ENCODE assay signal across 9 mouse cellular contexts in genomic region chr15:95836646-95837434, GRCm38 (mm10). TPM values are rescaled to one million over a fixed set of nuclear protein-coding genes. Genes with fewer than 3 reads are reported as not detected.
A peak's percentile ranks its signal among the peaks of the same experiment; 100 is the strongest.
DNase-seq lines count a peak whose midpoint lies in the region; ATAC-seq and TF ChIP-seq lines count a peak whose summit lies in the region.
"Had no signal": no experiment of that assay in that cellular context is flagged by ENCODE, and none has a peak within 500 bp of the region (broad histone marks: within the 10 kb centered on the region; RNA-seq: fewer than 3 reads in every experiment).

No protein-coding gene starts in this region.

- no peaks in the 10 kb centered on the region for H3K36me3 ChIP-seq in heart, embryonic 11.5 days (ENCODE audit: control insufficient read depth, insufficient read depth, low read length)
- H3K36me3 ChIP-seq in liver, embryonic 11.5 days (ENCODE audit: control insufficient read depth, insufficient read depth, low read length) = no peaks in the 10 kb centered on the region
- no peaks in the 10 kb centered on the region; the same call in 1 of the 2 replicates for H3K36me3 ChIP-seq in liver, postnatal 0 days (replicated peaks; ENCODE audit: insufficient read depth, low read length)
- H3K36me3 ChIP-seq in heart, embryonic 16.5 days (ENCODE audit: control insufficient read depth, insufficient read depth) = no peaks in the 10 kb centered on the region
- H3K36me3 ChIP-seq in forebrain, postnatal 0 days (ENCODE audit: insufficient read depth) = no peaks in the 10 kb centered on the region

- no peak overlapping the region for H3K4me3 ChIP-seq in heart, embryonic 11.5 days (ENCODE audit: low read depth, low read length)
- no peak overlapping the region for H3K4me3 ChIP-seq in liver, embryonic 11.5 days (ENCODE audit: low read depth, low read length)
- H3K4me3 ChIP-seq in liver, postnatal 0 days (ENCODE audit: low read depth, low read length) = no peak overlapping the region
- no peak overlapping the region for H3K4me3 ChIP-seq in heart, embryonic 16.5 days (ENCODE audit: low read length)
- no peak overlapping the region for H3K4me3 ChIP-seq in forebrain, postnatal 0 days (ENCODE audit: low read depth, low read length)

- WGBS in heart, embryonic 11.5 days (ENCODE audit: insufficient replicate concordance) = 44% methylated on average over 13 of the region's 13 CpGs
- 41% methylated on average over 13 of the region's 13 CpGs for WGBS in liver, embryonic 11.5 days
- 47% methylated on average over 13 of the region's 13 CpGs for WGBS in liver, postnatal 0 days (ENCODE audit: insufficient replicate concordance)
- WGBS in heart, embryonic 16.5 days = 28% methylated on average over 13 of the region's 13 CpGs
- 51% methylated on average over 13 of the region's 13 CpGs for WGBS in forebrain, postnatal 0 days

- H3K27me3 ChIP-seq in heart, embryonic 11.5 days (ENCODE audit: control insufficient read depth, insufficient read depth, low read length) = no peaks in the 10 kb centered on the region
- no peaks in the 10 kb centered on the region for H3K27me3 ChIP-seq in liver, embryonic 11.5 days (replicated peaks; ENCODE audit: control insufficient read depth, insufficient read depth, low read length)
- H3K27me3 ChIP-seq in liver, postnatal 0 days (ENCODE audit: insufficient read depth, low read length) = no peaks in the 10 kb centered on the region
- no peaks in the 10 kb centered on the region for H3K27me3 ChIP-seq in heart, embryonic 16.5 days (ENCODE audit: control insufficient read depth, insufficient read depth, low read length)
- H3K27me3 ChIP-seq in forebrain, postnatal 0 days (ENCODE audit: insufficient read depth, low read length) = no peaks in the 10 kb centered on the region

- H3K4me1 ChIP-seq in heart, embryonic 11.5 days (ENCODE audit: control insufficient read depth, insufficient read depth, low read length) = peaks cover 42% of the 10 kb centered on the region
- H3K4me1 ChIP-seq in liver, embryonic 11.5 days (replicated peaks; ENCODE audit: control insufficient read depth, insufficient read depth, low read length) = peaks cover 36% of the 10 kb centered on the region
- peaks cover 19% of the 10 kb centered on the region for H3K4me1 ChIP-seq in liver, postnatal 0 days (ENCODE audit: insufficient read depth)
- peaks cover 33% of the 10 kb centered on the region for H3K4me1 ChIP-seq in heart, embryonic 16.5 days (ENCODE audit: control insufficient read depth, insufficient read depth, low read length)
- H3K4me1 ChIP-seq in forebrain, postnatal 0 days (ENCODE audit: insufficient read depth) = no peaks in the 10 kb centered on the region

- no peak for TF ChIP-seq EP300 in liver, postnatal 0 days (IDR thresholded peaks at IDR 0.05; ENCODE audit: low read depth)

- no peak for TF ChIP-seq CTCF in liver, postnatal 0 days (IDR thresholded peaks at IDR 0.05; ENCODE audit: low read depth)
- no peak for TF ChIP-seq CTCF in forebrain, postnatal 0 days (IDR thresholded peaks at IDR 0.05; ENCODE audit: low read depth)

- no peaks in the 10 kb centered on the region for H3K9me3 ChIP-seq in heart, embryonic 11.5 days (replicated peaks; ENCODE audit: control insufficient read depth, low read length)
- no peaks in the 10 kb centered on the region for H3K9me3 ChIP-seq in liver, embryonic 11.5 days (ENCODE audit: control insufficient read depth, low read length)
- H3K9me3 ChIP-seq in liver, postnatal 0 days (ENCODE audit: low read length) = no peaks in the 10 kb centered on the region
- H3K9me3 ChIP-seq in heart, embryonic 16.5 days (replicated peaks; ENCODE audit: control insufficient read depth, low read length) = no peaks in the 10 kb centered on the region
- no peaks in the 10 kb centered on the region for H3K9me3 ChIP-seq in forebrain, postnatal 0 days (ENCODE audit: low read length)

- peak overlapping the region; percentile 47 for H3K4me2 ChIP-seq in heart, embryonic 11.5 days
- no peak overlapping the region for H3K4me2 ChIP-seq in liver, embryonic 11.5 days
- H3K4me2 ChIP-seq in liver, postnatal 0 days (ENCODE audit: low read depth, low read length) = no peak overlapping the region
- peak overlapping the region; percentile 30 for H3K4me2 ChIP-seq in heart, embryonic 16.5 days (ENCODE audit: low read depth, low read length)
- H3K4me2 ChIP-seq in forebrain, postnatal 0 days (ENCODE audit: low read depth) = no peak overlapping the region

- H3K9ac ChIP-seq in heart, embryonic 11.5 days (ENCODE audit: low read depth, low read length) = peak overlapping the region; percentile 49; the same call in 1 of the 2 replicates
- 0 out of 2 replicates have a peak overlapping the region, but pooled peaks have one; percentile 18 for H3K9ac ChIP-seq in liver, embryonic 11.5 days (ENCODE audit: low read depth, low read length)
- H3K9ac ChIP-seq in liver, postnatal 0 days (replicated peaks) = no peak overlapping the region
- H3K9ac ChIP-seq in heart, embryonic 16.5 days (ENCODE audit: low read length) = no peak overlapping the region
- no peak overlapping the region for H3K9ac ChIP-seq in forebrain, postnatal 0 days

- H3K27ac ChIP-seq in heart, embryonic 11.5 days (ENCODE audit: low read depth, low read length) = peak overlapping the region; percentile 81
- no peak overlapping the region; the same call in 1 of the 2 replicates for H3K27ac ChIP-seq in liver, embryonic 11.5 days (ENCODE audit: low read depth, low read length)
- H3K27ac ChIP-seq in liver, postnatal 0 days (ENCODE audit: low read depth) = no peak overlapping the region
- H3K27ac ChIP-seq in heart, embryonic 16.5 days (ENCODE audit: low read length) = peak overlapping the region; percentile 84
- no peak overlapping the region for H3K27ac ChIP-seq in forebrain, postnatal 0 days (ENCODE audit: low read depth, low read length)

- DNase-seq in heart, adult 9 months (ENCODE audit: low spot score in 2 of 2) = no peak
- DNase-seq in liver, embryonic 11.5 days (ENCODE audit: low spot score) = no peak
- DNase-seq in liver, postnatal 0 days = no peak
- peak; percentile 39 for DNase-seq in skeletal muscle tissue, adult 2 months (ENCODE audit: low read depth, low spot score)
- DNase-seq in spleen, adult 18-20 months = no peak
- no peak for DNase-seq in forebrain, postnatal 0 days
- DNase-seq: layer of hippocampus, adult 9-11 months had no signal

- ATAC-seq in heart, embryonic 11.5 days (replicated peaks; ENCODE audit: insufficient number of reproducible peaks, low FRiP score, low TSS enrichment) = no peak
- no peak for ATAC-seq in liver, embryonic 11.5 days (replicated peaks; ENCODE audit: low FRiP score)
- ATAC-seq in liver, postnatal 0 days = no peak
- ATAC-seq in heart, embryonic 16.5 days (replicated peaks; ENCODE audit: extremely low read depth, insufficient read depth, low FRiP score) = peak; percentile 42; the same call in 1 of the 2 replicates
- ATAC-seq in forebrain, postnatal 0 days = no peak

RNA-seq across cellular contexts. Expression of gene Ano6, which starts 46.2 kb away (rescaled TPM):
- polyA plus RNA-seq in heart, embryonic 11.5 days (2014; fragmentation: Nextera tagmentation; extraction: Ambion mirVana) = 40.9 and 45.7 TPM in 2 replicates
- polyA plus RNA-seq in liver, embryonic 11.5 days (2014; fragmentation: Nextera tagmentation; extraction: Ambion mirVana) = 28.3 and 30.1 TPM in 2 replicates
- polyA plus RNA-seq in liver, postnatal 0 days (2015; fragmentation: Nextera tagmentation; extraction: Ambion mirVana) = 6.0 and 6.9 TPM in 2 replicates
- polyA plus RNA-seq in heart, embryonic 16.5 days (2015; fragmentation: Nextera tagmentation; extraction: Ambion mirVana) = 32.3 and 34.4 TPM in 2 replicates
- 21.0 and 32.6 TPM in 2 replicates for total RNA-seq in forebrain, postnatal 0 days (2014; rRNA removed)
- 11.1 and 17.2 TPM in 2 replicates for polyA plus RNA-seq in forebrain, postnatal 0 days (2015; fragmentation: Nextera tagmentation; extraction: Ambion mirVana)

Comparison
In these comparisons a context has a peak if more than half of its experiments do, and no peak if none do; other contexts are left out.
1. H3K9ac ChIP-seq: peak in heart, embryonic 11.5 days (single experiment) and liver, embryonic 11.5 days (single experiment); none in liver, postnatal 0 days (single experiment), heart, embryonic 16.5 days (single experiment) and forebrain, postnatal 0 days (single experiment).
2. H3K27ac ChIP-seq: peak in heart, embryonic 11.5 days (single experiment) and heart, embryonic 16.5 days (single experiment); none in liver, embryonic 11.5 days (single experiment), liver, postnatal 0 days (single experiment) and forebrain, postnatal 0 days (single experiment).
3. H3K4me2 ChIP-seq: peak in heart, embryonic 11.5 days (single experiment) and heart, embryonic 16.5 days (single experiment); none in liver, embryonic 11.5 days (single experiment), liver, postnatal 0 days (single experiment) and forebrain, postnatal 0 days (single experiment).